Mouse (Mus musculus) lung, adult 2 months (tissue): ENCODE results near the gene Spsb4.

Source experiments
- CTCF ChIP-seq: fragments of 200-500 bp; IDR thresholded peaks from 2 replicates; pipeline ENCODE4 v1.5.1; 2011; ENCODE audit warnings: mild to moderate bottlenecking, low read length, control low read depth; ENCODE audit not compliant: insufficient read depth
- POLR2A ChIP-seq: fragments of 200-500 bp; IDR thresholded peaks from 2 replicates; pipeline ENCODE4 v1.6.1; 2011; ENCODE audit warnings: low read depth, mild to moderate bottlenecking, control low read depth, low read length, borderline replicate concordance; ENCODE audit errors: extremely low read depth

DNA sequence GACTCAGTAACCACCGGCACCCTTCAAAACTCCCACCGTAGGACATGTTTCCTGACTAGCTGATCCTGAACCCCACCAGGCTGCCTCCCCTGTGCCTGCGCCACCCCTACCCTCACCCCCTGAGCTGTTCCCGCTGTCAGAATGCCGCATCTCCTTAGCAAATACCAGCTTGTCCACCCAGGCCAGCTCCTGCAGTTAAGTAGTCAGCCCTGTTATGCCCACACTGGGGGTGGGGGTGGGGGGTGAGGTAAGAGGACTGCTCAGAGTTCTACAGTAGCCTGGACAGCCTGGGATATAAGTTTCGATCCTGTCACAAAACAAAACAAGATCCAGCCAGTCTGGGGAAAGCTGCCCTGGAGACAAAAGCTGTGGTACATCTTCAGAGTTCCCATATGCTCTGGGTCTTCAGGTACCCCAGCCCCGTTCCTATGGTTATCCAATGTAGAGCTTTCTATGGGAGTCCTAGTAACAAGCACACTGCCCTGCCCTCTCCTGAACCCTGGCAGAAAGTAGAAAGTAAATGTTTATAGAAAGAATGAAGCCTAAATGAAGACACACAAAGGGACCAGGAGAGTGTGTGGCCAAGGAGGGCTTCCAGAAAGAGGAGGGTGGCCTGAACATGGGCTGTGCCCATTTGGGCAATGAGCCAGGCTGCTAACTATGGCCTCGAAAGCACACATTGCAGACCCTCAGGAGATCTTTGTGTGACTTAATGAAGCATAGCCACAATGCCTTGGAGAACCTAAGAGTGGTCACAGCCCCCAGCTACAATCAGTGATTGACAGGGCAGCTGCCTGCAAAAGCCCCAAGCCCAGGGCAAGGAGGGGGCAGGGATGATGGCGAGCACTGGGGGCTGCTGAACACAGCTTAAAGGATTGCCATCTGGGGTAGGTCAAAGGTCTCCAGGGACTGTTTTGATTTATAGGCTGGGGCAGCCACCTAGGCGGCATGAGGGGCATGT lies 38.3 kb downstream of the Spsb4 start:
- TF ChIP-seq CTCF (no peak), POLR2A (no peak)
